Mouse (Mus musculus): ENCODE results near the gene 1700057G04Rik.

Gene 1700057G04Rik

GRCm38 (mm10) chr9:92386871-92387270, 77.7 kb downstream of the 1700057G04Rik start:
- DNase-seq (ENCODE audit: low spot score) = no peak

- no peak for DNase-seq (ENCODE audit: low spot score)
These were observed 78.2 kb downstream of the 1700057G04Rik start for GRCm38 (mm10) chr9:92387404-92387803.

- no peak for DNase-seq (ENCODE audit: low spot score)
These were observed 93.5 kb downstream of the 1700057G04Rik start for GRCm38 (mm10) chr9:92402628-92403027.
